Mouse (Mus musculus) gastrocnemius, adult 2 months (tissue): ENCODE measurements around the gene Mettl11b. TPM values are rescaled to one million over a fixed set of nuclear protein-coding genes. Genes with fewer than 3 reads are reported as not detected.

Experiments
- DNase-seq: peaks from one replicate; pipeline ENCODE4 v3.0.0; 2022
- H3K27ac ChIP-seq: fragments of 200-600 bp; 2 replicates; pipeline ENCODE4 v1.8.1; 2022; ENCODE audit warnings: mild to moderate bottlenecking
- H3K4me3 ChIP-seq: fragments of 200-600 bp; 2 replicates; pipeline ENCODE4 v1.8.1; 2022; ENCODE audit warnings: mild to moderate bottlenecking, moderate library complexity
- CTCF ChIP-seq: fragments of 200-600 bp; IDR thresholded peaks from 2 replicates; pipeline ENCODE4 v1.8.1; 2022; ENCODE audit warnings: antibody characterized with exemption, mild to moderate bottlenecking, moderate library complexity
- intact Hi-C: fragments of 180-260 bp; cut with DNase I; formaldehyde crosslinking; loops from one replicate; pipeline ENCODE4 v1.15.1; 2025
- total RNA-seq, 2 experiments: library from RNA; stranded (reverse); gene quantifications; 2 replicates each; pipeline ENCODE4 v1.2.3; 2021

Gene Mettl11b
- total RNA-seq, 2 experiments from 2014 or later: 19.6 to 28.1 TPM

DNA sequence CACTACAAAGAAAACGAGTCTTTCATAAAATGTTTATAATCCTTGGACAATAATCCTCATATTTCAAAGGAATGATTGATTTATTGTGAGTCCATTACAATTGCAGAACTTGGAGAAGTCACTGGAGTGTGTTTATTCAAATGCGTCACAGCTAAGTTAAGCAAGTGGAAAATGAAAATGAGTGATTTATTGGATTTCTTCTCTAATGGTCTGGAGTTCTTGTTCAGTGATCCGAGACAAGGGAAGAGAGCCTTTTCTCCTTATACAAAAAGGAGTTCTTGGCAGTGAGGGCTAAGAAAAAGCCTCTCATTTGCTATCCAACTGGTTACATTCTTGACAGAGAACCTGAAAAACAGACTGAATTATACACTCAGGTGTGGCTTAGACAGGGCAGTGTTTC is 42.9 kb downstream of the Mettl11b start:
- Histone ChIP-seq H3K4me3 (no peak overlapping the region), H3K27ac (no peak overlapping the region)
- no peak for DNase-seq
- TF ChIP-seq CTCF: no peak
- intact Hi-C loops: no loop called here

DNA sequence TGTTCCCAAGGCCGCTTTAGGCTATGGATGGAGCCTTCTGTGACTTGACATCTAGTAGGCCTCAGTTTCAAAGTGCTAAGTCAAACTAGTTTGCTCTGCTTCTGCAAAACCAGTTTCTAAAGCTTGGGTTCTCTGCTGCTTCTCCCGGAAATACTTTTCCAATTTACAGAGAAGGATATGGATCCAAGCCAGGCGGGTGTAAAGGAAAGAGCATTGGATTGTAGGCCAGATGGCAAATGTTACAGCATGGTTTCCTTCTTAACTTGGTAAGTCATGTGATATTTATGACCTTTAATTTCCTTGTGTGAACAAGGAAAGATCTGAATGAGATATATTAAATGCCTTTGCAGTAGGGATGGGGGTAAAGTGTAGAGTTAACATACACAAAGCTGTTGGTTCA is 52.2 kb downstream of the Mettl11b start:
- no peak for DNase-seq
- intact Hi-C loops: no loop called here
- no peak for TF ChIP-seq CTCF
- Histone ChIP-seq H3K27ac (no peak overlapping the region), H3K4me3 (no peak overlapping the region)

DNA sequence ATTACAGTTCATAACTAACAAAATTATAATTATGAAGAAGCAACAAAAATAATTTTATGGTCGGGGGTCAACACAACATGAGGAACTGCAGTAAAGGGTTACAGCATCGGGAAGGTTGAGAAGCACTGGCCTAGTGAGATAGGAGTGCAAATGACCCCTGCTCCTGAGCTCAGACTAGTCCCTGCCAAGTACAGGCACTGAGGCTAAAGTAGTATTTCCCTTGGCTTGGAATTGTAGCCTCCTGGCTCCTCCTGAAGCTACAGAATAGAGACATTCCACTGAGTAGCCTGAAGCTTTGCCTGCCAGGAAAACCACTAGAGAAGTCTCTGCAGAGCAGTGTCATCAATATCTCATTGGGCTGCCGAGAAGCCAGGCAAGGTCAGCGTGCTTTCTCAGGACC is 53.7 kb downstream of the Mettl11b start:
- H3K27ac ChIP-seq: no peak overlapping the region
- no peak for DNase-seq
- H3K4me3 ChIP-seq: no peak overlapping the region
- intact Hi-C loops: no loop called here
- TF ChIP-seq CTCF: no peak

DNA sequence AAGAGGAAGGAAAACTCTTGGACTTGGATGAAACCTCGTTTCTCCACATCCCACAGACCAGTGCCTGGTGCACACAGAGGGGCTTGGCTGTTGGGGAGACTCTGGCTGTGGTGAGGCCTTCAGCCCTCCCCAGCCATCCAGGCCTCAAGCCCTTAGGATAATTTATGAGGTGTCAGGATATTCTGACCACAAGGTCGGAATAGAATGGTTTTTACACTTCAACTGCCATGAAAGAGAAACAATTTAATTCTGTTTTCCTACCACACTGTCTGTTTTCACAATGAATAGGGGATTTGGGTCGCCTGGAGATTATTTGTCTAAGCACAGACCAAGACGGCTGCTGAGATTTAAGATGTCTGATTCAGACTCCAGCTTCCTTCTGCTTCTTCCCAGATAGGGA is 54.3 kb downstream of the Mettl11b start:
- Histone ChIP-seq H3K4me3 (no peak overlapping the region), H3K27ac (no peak overlapping the region)
- intact Hi-C loops: no loop called here
- TF ChIP-seq CTCF: no peak
- no peak for DNase-seq

DNA sequence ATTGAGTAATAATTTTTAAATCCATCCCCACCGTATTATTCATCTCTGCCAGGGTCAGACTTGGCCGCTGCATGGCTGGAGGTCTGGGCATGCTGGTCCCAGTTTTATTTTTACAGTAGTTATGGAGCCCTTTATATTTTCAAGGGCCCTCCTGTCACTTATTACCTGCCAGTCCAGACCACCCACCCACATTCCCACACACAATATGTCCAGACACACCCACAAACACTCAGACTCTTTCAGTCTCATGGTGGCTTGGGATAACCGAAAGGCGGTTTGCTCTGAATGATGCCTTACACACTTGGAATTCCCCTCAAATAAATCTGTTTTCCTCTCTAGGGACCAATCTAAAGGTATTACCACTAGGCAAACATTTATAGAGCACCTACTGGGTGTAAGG is 55.1 kb downstream of the Mettl11b start:
- intact Hi-C loops: no loop called here
- TF ChIP-seq CTCF: no peak
- no peak for DNase-seq
- Histone ChIP-seq H3K4me3 (no peak overlapping the region), H3K27ac (no peak overlapping the region)

DNA sequence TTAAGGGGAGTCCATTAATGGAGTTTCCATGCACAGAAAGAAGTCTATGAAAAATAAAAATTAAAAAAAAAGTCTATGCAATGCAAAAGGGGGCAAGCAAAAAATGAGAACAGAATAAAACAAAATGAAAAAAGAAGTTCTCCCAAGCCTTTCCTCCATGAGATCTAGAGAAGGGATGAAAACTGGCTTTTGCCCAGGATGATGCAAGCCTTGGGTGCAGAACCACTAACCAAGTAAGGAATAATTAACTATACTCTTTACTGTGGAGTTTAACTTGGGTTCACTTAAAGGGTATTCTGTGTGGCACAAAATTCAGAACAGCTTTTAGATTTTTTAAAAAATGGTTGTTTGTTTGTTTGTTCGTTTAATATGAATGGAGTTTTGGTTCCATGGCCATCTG is 62.6 kb downstream of the Mettl11b start:
- intact Hi-C loops: no loop called here
- Histone ChIP-seq H3K27ac (no peak overlapping the region), H3K4me3 (no peak overlapping the region)
- no peak for DNase-seq
- no peak for TF ChIP-seq CTCF

DNA sequence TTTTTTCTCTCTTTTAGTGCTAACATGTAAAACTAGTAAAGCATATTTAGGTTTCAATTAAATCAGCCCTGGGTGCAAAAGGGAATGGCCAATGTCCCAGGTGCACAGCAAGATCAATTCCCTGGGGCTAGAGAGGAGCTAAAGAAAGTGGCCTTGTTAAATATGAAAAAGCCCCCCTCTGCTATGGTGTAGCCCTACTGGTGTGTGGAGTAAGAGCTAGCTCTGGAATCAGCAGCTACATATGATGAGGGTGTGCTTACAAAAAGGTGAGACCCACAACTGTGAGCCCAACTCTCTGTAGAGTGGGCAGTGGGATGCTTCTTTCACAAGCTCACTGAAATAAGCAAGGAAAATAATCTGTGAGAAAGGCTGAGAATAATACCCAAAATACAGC is 66.5 kb downstream of the Mettl11b start:
- no peak overlapping the region for H3K27ac ChIP-seq
- no peak overlapping the region for H3K4me3 ChIP-seq
- TF ChIP-seq CTCF: no peak
- DNase-seq: no peak
- intact Hi-C loops: no loop called here

DNA sequence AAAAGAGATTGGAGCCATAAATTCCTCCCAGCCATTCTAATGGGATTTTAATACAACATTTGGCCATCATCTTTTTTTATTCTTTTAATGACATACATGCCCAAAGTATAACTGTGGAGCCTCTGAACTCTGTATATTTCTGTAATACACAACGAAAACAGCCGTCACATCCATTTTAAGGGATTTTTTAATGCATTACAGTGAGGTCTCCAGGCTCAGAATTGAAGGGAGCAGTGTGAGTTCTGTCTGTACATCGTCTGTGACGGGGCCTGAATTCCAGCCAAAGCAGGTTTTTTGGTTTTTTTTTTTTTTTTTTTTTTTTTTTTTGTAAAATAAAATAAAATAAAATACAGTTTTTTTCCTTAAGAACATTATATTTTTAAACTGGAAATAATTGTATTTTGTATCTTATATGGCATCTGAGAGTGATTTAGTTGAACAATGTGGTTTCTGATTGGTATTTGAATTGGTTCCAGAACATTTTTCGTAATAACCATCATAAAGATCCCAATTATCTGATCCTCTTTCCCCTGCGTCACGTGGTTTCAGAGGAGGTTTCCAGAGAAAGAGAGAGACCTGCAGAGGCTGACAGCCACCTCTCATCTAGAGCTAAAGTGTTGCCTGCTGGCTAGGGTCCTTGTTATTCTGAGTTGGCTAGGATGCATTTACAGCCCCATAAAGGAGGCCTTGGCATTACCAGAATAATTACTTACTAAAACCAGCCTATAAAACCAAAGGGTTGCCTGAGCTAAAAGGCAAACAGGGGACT is 67.1 kb downstream of the Mettl11b start:
- TF ChIP-seq CTCF: no peak
- no peak overlapping the region for H3K27ac ChIP-seq
- H3K4me3 ChIP-seq: no peak overlapping the region
- DNase-seq: no peak
- intact Hi-C loops: no loop called here

DNA sequence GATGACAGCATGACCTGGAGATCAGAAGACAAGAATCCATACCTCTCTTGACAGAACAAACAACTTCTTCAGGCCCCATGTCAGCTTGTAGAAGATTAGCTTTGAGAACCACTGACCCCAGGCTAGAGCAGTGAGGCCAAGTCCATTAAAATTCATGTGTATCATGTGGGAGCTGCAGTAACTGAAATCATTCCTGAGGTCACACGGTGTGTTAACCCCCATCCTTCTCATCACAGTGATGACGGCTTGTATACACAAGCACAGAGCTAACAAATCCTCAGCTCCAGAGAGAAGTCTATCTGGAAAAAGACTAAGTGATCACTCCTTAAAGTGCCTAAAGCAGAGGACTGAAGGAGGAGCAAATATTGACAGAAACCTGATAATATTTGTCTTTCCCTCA is 68.0 kb downstream of the Mettl11b start:
- TF ChIP-seq CTCF: no peak
- intact Hi-C loops: no loop called here
- no peak overlapping the region for H3K27ac ChIP-seq
- no peak for DNase-seq
- no peak overlapping the region for H3K4me3 ChIP-seq

DNA sequence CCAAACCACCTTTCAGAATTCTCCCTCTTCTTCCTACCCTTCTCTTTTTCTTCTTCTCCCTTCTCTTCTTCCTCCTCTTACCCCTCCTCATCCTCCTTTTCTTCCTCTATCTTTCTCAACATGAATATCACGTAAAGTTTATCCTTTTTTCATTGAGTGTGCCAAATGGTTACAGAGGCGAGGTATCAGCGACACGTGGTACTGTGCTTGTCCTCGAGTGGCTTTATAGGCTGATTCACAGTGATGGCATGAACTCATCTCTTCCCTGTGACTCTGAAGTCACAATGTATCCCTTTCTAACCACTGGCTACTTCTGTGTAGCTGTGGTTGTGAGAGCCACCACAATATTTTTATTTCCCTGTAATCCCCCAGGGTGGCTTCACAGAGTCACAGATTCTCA is 68.6 kb downstream of the Mettl11b start:
- no peak for DNase-seq
- intact Hi-C loops: no loop called here
- Histone ChIP-seq H3K27ac (no peak overlapping the region), H3K4me3 (no peak overlapping the region)
- TF ChIP-seq CTCF: no peak

Other genes starting within 250 kb of the Mettl11b start
- 10 to 100 TPM; 20.6 to 21.9 TPM for gene Kifap3, start 54.4 kb upstream of the Mettl11b start, total RNA-seq
- 1 to 10 TPM; 4.3 to 5.9 TPM for gene Scyl3, start 203.9 kb upstream of the Mettl11b start, total RNA-seq